Mouse (Mus musculus): ENCODE data around the gene Picalm. TPM values are rescaled to one million over a fixed set of nuclear protein-coding genes. Genes with fewer than 3 reads are reported as not detected.

The Picalm gene
- polyA plus RNA-seq, 1 experiment = 185 TPM

DNA sequence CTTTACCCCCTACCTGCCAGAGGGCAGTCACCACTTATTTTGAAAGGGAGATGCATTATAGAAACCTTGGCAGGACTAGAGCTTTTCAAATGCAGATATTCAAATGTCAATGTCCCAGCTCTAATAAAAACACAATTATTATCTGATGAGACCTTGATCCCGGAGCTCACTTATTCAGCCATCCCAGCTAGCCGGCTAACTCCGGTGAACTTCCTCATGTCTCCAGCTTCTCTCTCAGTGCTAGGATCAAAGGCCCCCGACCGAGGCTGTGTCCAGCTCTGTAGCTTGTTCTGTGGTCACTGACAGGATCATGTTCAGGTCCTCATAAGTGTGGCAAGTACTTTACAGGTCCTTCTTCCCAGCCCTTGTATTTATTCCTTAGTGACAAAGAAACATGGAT lies 34.9 kb upstream of the Picalm start:
- WGBS = 89% methylated on average over 5 of the region's 5 CpGs

GRCm38 (mm10) chr7:90095766-90096372 lies 34.1 kb upstream of the Picalm start:
- TF ChIP-seq CTCF (IDR thresholded peaks at IDR 0.05; ENCODE audit: control insufficient read depth, insufficient read depth, low read length) = no peak
- TF ChIP-seq POLR2A (IDR thresholded peaks at IDR 0.05; ENCODE audit: borderline replicate concordance, control insufficient read depth, low read depth, low read length) = no peak
- Histone ChIP-seq H3K4me3 (replicated peaks; ENCODE audit: control insufficient read depth, low read depth, low read length) (no peak overlapping the region), H3K27ac (ENCODE audit: control insufficient read depth, insufficient read depth, low read depth, low read length, poor library complexity) (no peak overlapping the region), H3K4me1 (ENCODE audit: control insufficient read depth, insufficient read depth, low read length) (no peaks in the 10 kb centered on the region; the same call in 1 of the 2 replicates)
- WGBS = 86% methylated on average over 6 of the region's 6 CpGs

More for the DNA sequence above, 34.9 kb upstream of the Picalm start:
- TF ChIP-seq CTCF (IDR thresholded peaks at IDR 0.05; ENCODE audit: control insufficient read depth, insufficient read depth, low read length) (no peak), POLR2A (IDR thresholded peaks at IDR 0.05; ENCODE audit: borderline replicate concordance, control insufficient read depth, low read depth, low read length) (no peak)
- H3K4me3 ChIP-seq (replicated peaks; ENCODE audit: control insufficient read depth, low read depth, low read length) = no peak overlapping the region
- H3K27ac ChIP-seq (ENCODE audit: control insufficient read depth, insufficient read depth, low read depth, low read length, poor library complexity) = no peak overlapping the region
- no peaks in the 10 kb centered on the region; the same call in 1 of the 2 replicates for H3K4me1 ChIP-seq (ENCODE audit: control insufficient read depth, insufficient read depth, low read length)

DNA sequence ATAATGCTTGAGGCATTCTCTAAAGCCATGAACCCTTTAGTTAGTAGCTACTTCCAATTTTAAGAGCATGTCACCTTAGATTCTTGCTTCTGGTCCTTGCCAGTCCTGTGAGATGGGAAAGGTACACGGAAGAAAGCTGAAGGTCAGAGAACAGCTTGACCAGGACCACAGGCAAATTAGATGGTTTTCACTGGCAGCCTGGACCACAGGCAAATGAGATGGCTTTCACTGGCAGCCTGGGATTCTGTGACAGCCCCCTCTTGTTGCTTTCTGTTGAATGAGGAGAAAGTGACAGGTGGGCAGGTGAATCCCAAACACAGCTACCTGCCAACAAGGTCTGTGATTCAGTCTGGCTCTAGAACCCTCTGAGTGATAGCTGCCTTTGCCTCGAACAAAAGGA lies 33.4 kb upstream of the Picalm start:
- no peak overlapping the region for H3K4me3 ChIP-seq (replicated peaks; ENCODE audit: control insufficient read depth, low read depth, low read length)
- no peak overlapping the region for H3K27ac ChIP-seq (ENCODE audit: control insufficient read depth, insufficient read depth, low read depth, low read length, poor library complexity)
- 54% methylated on average over 2 of the region's 2 CpGs for WGBS
- no peak for TF ChIP-seq CTCF (IDR thresholded peaks at IDR 0.05; ENCODE audit: control insufficient read depth, insufficient read depth, low read length)
- TF ChIP-seq POLR2A (IDR thresholded peaks at IDR 0.05; ENCODE audit: borderline replicate concordance, control insufficient read depth, low read depth, low read length) = no peak
- no peaks in the 10 kb centered on the region; the same call in 1 of the 2 replicates for H3K4me1 ChIP-seq (ENCODE audit: control insufficient read depth, insufficient read depth, low read length)

GRCm38 (mm10) chr7:90098253-90098652 lies 31.8 kb upstream of the Picalm start:
- H3K4me1 ChIP-seq (ENCODE audit: control insufficient read depth, insufficient read depth, low read length) = no peaks in the 10 kb centered on the region; the same call in 1 of the 2 replicates
- 63% methylated on average over 4 of the region's 4 CpGs for WGBS
- no peak overlapping the region for H3K27ac ChIP-seq (ENCODE audit: control insufficient read depth, insufficient read depth, low read depth, low read length, poor library complexity)
- TF ChIP-seq POLR2A (IDR thresholded peaks at IDR 0.05; ENCODE audit: borderline replicate concordance, control insufficient read depth, low read depth, low read length) (no peak), CTCF (IDR thresholded peaks at IDR 0.05; ENCODE audit: control insufficient read depth, insufficient read depth, low read length) (no peak)
- H3K4me3 ChIP-seq (replicated peaks; ENCODE audit: control insufficient read depth, low read depth, low read length) = no peak overlapping the region

DNA sequence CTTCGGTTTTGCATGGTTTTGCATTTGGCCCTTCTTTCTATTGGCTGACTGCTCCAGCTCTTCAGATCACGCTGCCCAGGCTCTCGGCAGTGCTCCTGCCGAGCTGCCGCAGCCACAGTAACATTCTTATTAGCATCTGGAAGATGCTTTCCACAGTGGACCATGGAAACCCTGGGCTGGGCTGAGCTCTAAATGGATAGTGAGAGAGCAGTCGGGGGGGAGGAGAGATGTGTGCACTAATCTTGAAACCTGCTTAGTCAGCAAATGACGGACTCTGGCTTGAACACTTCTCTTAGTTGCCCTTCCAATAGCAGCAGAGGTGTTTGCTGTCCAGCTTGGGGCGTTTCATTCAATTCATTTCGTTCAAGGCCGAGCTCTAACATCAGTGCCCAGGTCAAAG lies 30.8 kb upstream of the Picalm start:
- H3K4me3 ChIP-seq (replicated peaks; ENCODE audit: control insufficient read depth, low read depth, low read length) = no peak overlapping the region
- no peaks in the 10 kb centered on the region for H3K4me1 ChIP-seq (ENCODE audit: control insufficient read depth, insufficient read depth, low read length)
- WGBS = 81% methylated on average over 10 of the region's 10 CpGs
- no peak for TF ChIP-seq CTCF (IDR thresholded peaks at IDR 0.05; ENCODE audit: control insufficient read depth, insufficient read depth, low read length)
- no peak for TF ChIP-seq POLR2A (IDR thresholded peaks at IDR 0.05; ENCODE audit: borderline replicate concordance, control insufficient read depth, low read depth, low read length)
- H3K27ac ChIP-seq (ENCODE audit: control insufficient read depth, insufficient read depth, low read depth, low read length, poor library complexity) = no peak overlapping the region

DNA sequence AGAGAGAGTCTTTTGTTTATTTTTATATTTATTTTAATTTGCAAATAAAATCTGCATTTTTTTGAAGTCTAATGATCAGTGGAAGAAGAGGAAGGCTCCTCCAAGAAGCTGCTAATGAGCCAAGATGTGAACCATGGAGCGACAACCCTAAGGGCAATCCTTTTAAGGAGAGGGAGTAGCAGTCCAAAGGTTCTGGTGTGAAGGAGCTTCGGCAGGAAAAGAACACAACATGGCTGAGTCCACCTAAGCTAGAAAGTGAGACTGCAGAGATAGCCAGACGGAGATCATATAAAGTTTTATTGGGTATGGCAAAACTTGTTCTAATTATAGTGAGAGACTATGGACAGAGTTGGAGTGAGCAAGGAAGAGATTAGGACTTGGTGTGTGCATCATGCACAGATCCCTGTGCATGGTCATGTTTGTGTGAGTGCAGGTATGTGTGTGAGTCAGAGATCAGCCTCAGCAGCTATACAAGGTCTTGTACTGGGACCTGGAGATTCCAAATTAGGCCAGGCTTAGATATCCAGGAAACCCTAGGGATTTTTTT lies 29.3 kb upstream of the Picalm start:
- no peaks in the 10 kb centered on the region for H3K4me1 ChIP-seq (ENCODE audit: control insufficient read depth, insufficient read depth, low read length)
- H3K27ac ChIP-seq (ENCODE audit: control insufficient read depth, insufficient read depth, low read depth, low read length, poor library complexity) = no peak overlapping the region
- no peak overlapping the region for H3K4me3 ChIP-seq (replicated peaks; ENCODE audit: control insufficient read depth, low read depth, low read length)
- 89% methylated on average over 3 of the region's 3 CpGs for WGBS
- TF ChIP-seq POLR2A (IDR thresholded peaks at IDR 0.05; ENCODE audit: borderline replicate concordance, control insufficient read depth, low read depth, low read length) (no peak), CTCF (IDR thresholded peaks at IDR 0.05; ENCODE audit: control insufficient read depth, insufficient read depth, low read length) (no peak)

DNA sequence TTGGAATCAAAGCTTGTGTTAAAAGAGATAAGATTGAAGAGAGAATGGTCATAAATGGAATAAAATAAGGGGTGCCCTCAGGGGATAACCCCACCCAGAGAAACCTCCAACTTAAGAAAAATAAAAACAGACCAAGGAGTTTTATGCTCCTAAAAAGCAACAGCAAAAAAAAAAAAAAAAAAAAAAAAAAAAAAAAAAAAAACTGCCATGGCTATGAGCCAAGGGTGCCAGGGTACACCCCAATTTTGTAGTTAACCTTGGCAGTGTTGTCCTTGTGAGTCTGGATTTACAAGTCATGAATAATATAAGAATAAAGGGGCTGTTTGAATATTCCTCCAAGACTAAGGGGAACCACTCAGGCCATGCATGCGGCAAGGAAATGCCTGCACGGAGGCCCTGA lies 13.9 kb upstream of the Picalm start:
- H3K4me1 ChIP-seq (ENCODE audit: control insufficient read depth, insufficient read depth, low read length) = no peaks in the 10 kb centered on the region
- WGBS = 95% methylated on average over 2 of the region's 2 CpGs
- no peak overlapping the region for H3K27ac ChIP-seq (ENCODE audit: control insufficient read depth, insufficient read depth, low read depth, low read length, poor library complexity)
- H3K4me3 ChIP-seq (replicated peaks; ENCODE audit: control insufficient read depth, low read depth, low read length) = no peak overlapping the region
- TF ChIP-seq CTCF (IDR thresholded peaks at IDR 0.05; ENCODE audit: control insufficient read depth, insufficient read depth, low read length) = no peak
- TF ChIP-seq POLR2A (IDR thresholded peaks at IDR 0.05; ENCODE audit: borderline replicate concordance, control insufficient read depth, low read depth, low read length) = no peak

GRCm38 (mm10) chr7:90120106-90120505 lies 9.9 kb upstream of the Picalm start:
- WGBS = 76% methylated on average over 4 of the region's 4 CpGs

More at GRCm38 (mm10) chr7:90120106-90120505, 9.9 kb upstream of the Picalm start:
- no peak overlapping the region for H3K4me3 ChIP-seq (replicated peaks; ENCODE audit: control insufficient read depth, low read depth, low read length)
- no peak for TF ChIP-seq POLR2A (IDR thresholded peaks at IDR 0.05; ENCODE audit: borderline replicate concordance, control insufficient read depth, low read depth, low read length)
- no peak for TF ChIP-seq CTCF (IDR thresholded peaks at IDR 0.05; ENCODE audit: control insufficient read depth, insufficient read depth, low read length)
- no peak overlapping the region for H3K27ac ChIP-seq (ENCODE audit: control insufficient read depth, insufficient read depth, low read depth, low read length, poor library complexity)
- H3K4me1 ChIP-seq (ENCODE audit: control insufficient read depth, insufficient read depth, low read length) = no peaks in the 10 kb centered on the region

Measured in bone marrow, adult 2 months (tissue).